Mouse (Mus musculus): ENCODE results near the gene Gm49711. TPM values are rescaled to one million over a fixed set of nuclear protein-coding genes. Genes with fewer than 3 reads are reported as not detected.

The Gm49711 gene
- polyA plus RNA-seq, 1 experiment = 0.12 TPM

DNA sequence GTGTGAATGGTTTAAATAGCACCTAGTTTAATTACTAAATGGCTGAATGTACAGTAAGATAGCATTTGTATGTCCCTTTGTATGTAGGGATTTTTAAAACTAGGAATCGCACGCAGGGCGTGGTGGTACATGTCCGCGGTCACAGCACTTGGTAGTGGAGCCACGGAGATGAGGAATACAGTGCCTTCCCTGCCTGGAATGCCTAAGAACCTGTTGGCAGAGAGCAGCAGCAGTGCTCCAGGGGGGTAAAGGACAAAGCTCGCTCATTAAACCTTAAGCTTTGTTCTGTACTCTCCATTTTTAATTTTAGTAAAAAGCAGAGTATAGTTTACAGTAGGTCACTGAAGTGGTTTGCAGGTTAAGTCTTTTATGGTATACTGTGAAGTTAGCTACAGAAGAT lies 3.5 kb downstream of the Gm49711 start:
- no peak overlapping the region for H3K27ac ChIP-seq (ENCODE audit: insufficient read depth, low read length)
- no peak for DNase-seq (ENCODE audit: low read depth in 1 of 2, low spot score in 2 of 2)
- no peaks in the 10 kb centered on the region for H3K36me3 ChIP-seq (ENCODE audit: control insufficient read depth, insufficient read depth, low read length)
- WGBS = 95% methylated on average over 7 of the region's 7 CpGs
- no peaks in the 10 kb centered on the region for H3K27me3 ChIP-seq (ENCODE audit: control insufficient read depth, insufficient read depth, low read length)
- no peak overlapping the region for H3K4me3 ChIP-seq (ENCODE audit: extremely low read depth, insufficient read depth, insufficient read length)
- TF ChIP-seq POLR2A (IDR thresholded peaks at IDR 0.05; ENCODE audit: low read depth, low read length) = no peak
- TF ChIP-seq CTCF (IDR thresholded peaks at IDR 0.05; ENCODE audit: extremely low read depth, insufficient read depth, insufficient read length, insufficient replicate concordance) = no peak
- H3K4me1 ChIP-seq (ENCODE audit: control insufficient read depth, insufficient read depth, insufficient read length) = peaks cover 10% of the 10 kb centered on the region; the same call in 1 of the 2 replicates

GRCm38 (mm10) chr16:92062832-92063231 lies 4.7 kb downstream of the Gm49711 start:
- TF ChIP-seq CTCF (IDR thresholded peaks at IDR 0.05; ENCODE audit: extremely low read depth, insufficient read depth, insufficient read length, insufficient replicate concordance) (no peak), POLR2A (IDR thresholded peaks at IDR 0.05; ENCODE audit: low read depth, low read length) (no peak)
- H3K36me3 ChIP-seq (ENCODE audit: control insufficient read depth, insufficient read depth, low read length) = no peaks in the 10 kb centered on the region
- DNase-seq (ENCODE audit: low read depth in 1 of 2, low spot score in 2 of 2) = no peak
- H3K27ac ChIP-seq (ENCODE audit: insufficient read depth, low read length) = no peak overlapping the region
- no peak overlapping the region for H3K4me3 ChIP-seq (ENCODE audit: extremely low read depth, insufficient read depth, insufficient read length)
- no peaks in the 10 kb centered on the region for H3K27me3 ChIP-seq (ENCODE audit: control insufficient read depth, insufficient read depth, low read length)
- 87% methylated on average over 1 of the region's 1 CpGs for WGBS
- H3K4me1 ChIP-seq (ENCODE audit: control insufficient read depth, insufficient read depth, insufficient read length) = peaks cover 10% of the 10 kb centered on the region; the same call in 1 of the 2 replicates

- no peak for TF ChIP-seq CTCF (IDR thresholded peaks at IDR 0.05; ENCODE audit: extremely low read depth, insufficient read depth, insufficient read length, insufficient replicate concordance)
- no peak for TF ChIP-seq POLR2A (IDR thresholded peaks at IDR 0.05; ENCODE audit: low read depth, low read length)
- H3K4me3 ChIP-seq (ENCODE audit: extremely low read depth, insufficient read depth, insufficient read length) = no peak overlapping the region
- H3K27ac ChIP-seq (ENCODE audit: insufficient read depth, low read length) = no peak overlapping the region
- H3K4me1 ChIP-seq (ENCODE audit: control insufficient read depth, insufficient read depth, insufficient read length) = peaks cover 5% of the 10 kb centered on the region; the same call in 1 of the 2 replicates
- 0 out of 2 replicates have a peak, but pooled peaks cover 2% of the 10 kb centered on the region for H3K36me3 ChIP-seq (ENCODE audit: control insufficient read depth, insufficient read depth, low read length)
- DNase-seq (ENCODE audit: low read depth in 1 of 2, low spot score in 2 of 2) = no peak
- 87% methylated on average over 2 of the region's 2 CpGs for WGBS
- no peaks in the 10 kb centered on the region for H3K27me3 ChIP-seq (ENCODE audit: control insufficient read depth, insufficient read depth, low read length)
Observed at GRCm38 (mm10) chr16:92064801-92065200, 6.7 kb downstream of the Gm49711 start.

DNA sequence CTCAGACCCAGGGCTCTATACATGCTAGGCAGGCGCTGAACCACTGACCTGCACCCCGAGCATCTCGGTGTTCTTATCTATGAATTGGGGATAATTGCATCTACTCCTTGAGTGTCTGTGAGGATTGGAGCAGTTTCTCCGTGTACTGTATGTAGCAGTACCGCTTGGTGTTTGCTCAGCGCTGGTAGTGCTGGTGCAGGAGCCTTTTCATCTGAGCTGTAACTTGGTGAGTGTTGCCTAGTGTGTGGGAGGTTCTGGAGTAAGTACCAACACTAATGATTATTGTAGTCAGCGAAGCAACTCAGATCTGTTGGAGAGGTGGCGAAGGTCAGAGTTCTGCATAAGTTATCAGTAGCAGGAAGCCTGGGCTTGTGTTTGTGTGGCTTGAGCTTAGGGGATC lies 12.2 kb downstream of the Gm49711 start:
- no peak for DNase-seq (ENCODE audit: low read depth in 1 of 2, low spot score in 2 of 2)
- Histone ChIP-seq H3K36me3 (ENCODE audit: control insufficient read depth, insufficient read depth, low read length) (0 out of 2 replicates have a peak, but pooled peaks cover 2% of the 10 kb centered on the region), H3K27me3 (ENCODE audit: control insufficient read depth, insufficient read depth, low read length) (no peaks in the 10 kb centered on the region), H3K4me1 (ENCODE audit: control insufficient read depth, insufficient read depth, insufficient read length) (no peaks in the 10 kb centered on the region), H3K4me3 (ENCODE audit: extremely low read depth, insufficient read depth, insufficient read length) (no peak overlapping the region), H3K27ac (ENCODE audit: insufficient read depth, low read length) (no peak overlapping the region)
- no peak for TF ChIP-seq POLR2A (IDR thresholded peaks at IDR 0.05; ENCODE audit: low read depth, low read length)
- TF ChIP-seq CTCF (IDR thresholded peaks at IDR 0.05; ENCODE audit: extremely low read depth, insufficient read depth, insufficient read length, insufficient replicate concordance) = no peak
- WGBS = 95% methylated on average over 8 of the region's 8 CpGs

DNA sequence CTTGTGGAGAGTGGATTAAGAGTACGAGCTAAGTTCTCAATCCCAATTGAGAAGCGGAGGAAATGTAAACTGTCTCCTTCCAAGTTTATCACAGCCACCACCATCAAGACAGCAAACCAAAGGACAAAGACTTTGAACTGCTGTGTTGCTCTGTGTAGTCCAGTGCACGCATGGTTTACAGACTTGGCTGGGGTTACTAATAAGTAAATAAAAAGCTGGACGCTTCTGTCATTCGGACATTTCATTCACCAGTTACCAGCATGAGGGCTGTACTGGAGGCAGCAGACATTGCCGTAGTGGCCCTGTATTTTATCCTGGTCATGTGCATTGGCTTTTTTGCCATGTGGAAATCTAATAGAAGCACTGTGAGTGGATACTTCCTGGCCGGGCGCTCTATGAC lies 18.7 kb downstream of the Gm49711 start:
- 96% methylated on average over 8 of the region's 8 CpGs for WGBS
- Histone ChIP-seq H3K4me1 (ENCODE audit: control insufficient read depth, insufficient read depth, insufficient read length) (no peaks in the 10 kb centered on the region), H3K27me3 (ENCODE audit: control insufficient read depth, insufficient read depth, low read length) (no peaks in the 10 kb centered on the region), H3K27ac (ENCODE audit: insufficient read depth, low read length) (no peak overlapping the region), H3K4me3 (ENCODE audit: extremely low read depth, insufficient read depth, insufficient read length) (no peak overlapping the region), H3K36me3 (ENCODE audit: control insufficient read depth, insufficient read depth, low read length) (peaks cover 5% of the 10 kb centered on the region; the same call in 1 of the 2 replicates)
- no peak for DNase-seq (ENCODE audit: low read depth in 1 of 2, low spot score in 2 of 2)
- no peak for TF ChIP-seq CTCF (IDR thresholded peaks at IDR 0.05; ENCODE audit: extremely low read depth, insufficient read depth, insufficient read length, insufficient replicate concordance)
- no peak for TF ChIP-seq POLR2A (IDR thresholded peaks at IDR 0.05; ENCODE audit: low read depth, low read length)

GRCm38 (mm10) chr16:92083771-92084453 lies 25.8 kb downstream of the Gm49711 start:
- WGBS = 90% methylated on average over 10 of the region's 10 CpGs
- DNase-seq (ENCODE audit: low read depth in 1 of 2, low spot score in 2 of 2) = no peak
- Histone ChIP-seq H3K36me3 (ENCODE audit: control insufficient read depth, insufficient read depth, low read length) (no peaks in the 10 kb centered on the region), H3K27me3 (ENCODE audit: control insufficient read depth, insufficient read depth, low read length) (no peaks in the 10 kb centered on the region), H3K4me1 (ENCODE audit: control insufficient read depth, insufficient read depth, insufficient read length) (no peaks in the 10 kb centered on the region), H3K27ac (ENCODE audit: insufficient read depth, low read length) (no peak overlapping the region), H3K4me3 (ENCODE audit: extremely low read depth, insufficient read depth, insufficient read length) (no peak overlapping the region)
- no peak for TF ChIP-seq CTCF (IDR thresholded peaks at IDR 0.05; ENCODE audit: extremely low read depth, insufficient read depth, insufficient read length, insufficient replicate concordance)
- TF ChIP-seq POLR2A (IDR thresholded peaks at IDR 0.05; ENCODE audit: low read depth, low read length) = no peak

DNA sequence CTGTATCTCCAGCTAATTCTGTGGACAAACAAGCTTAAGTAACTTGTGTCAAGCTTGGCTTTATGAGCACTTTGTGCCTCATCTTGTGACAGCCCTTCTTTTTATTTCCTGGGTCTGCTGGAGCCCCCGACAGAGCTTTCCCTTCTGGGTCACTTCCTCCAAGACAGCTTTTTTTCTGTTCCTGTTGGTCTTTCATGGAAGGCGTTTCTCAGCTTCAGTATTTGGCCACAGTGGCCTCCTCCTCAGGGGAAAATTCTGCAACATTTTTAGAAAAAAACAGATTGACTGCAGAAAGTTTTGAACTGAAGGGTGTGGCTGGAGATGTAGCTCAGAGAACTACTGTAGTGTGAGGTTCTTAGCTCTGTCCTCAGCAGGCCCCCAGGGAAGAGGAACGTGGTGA lies 31.1 kb downstream of the Gm49711 start:
- H3K27ac ChIP-seq (ENCODE audit: insufficient read depth, low read length) = no peak overlapping the region
- WGBS = 23% methylated on average over 3 of the region's 3 CpGs
- TF ChIP-seq POLR2A (IDR thresholded peaks at IDR 0.05; ENCODE audit: low read depth, low read length) (no peak), CTCF (IDR thresholded peaks at IDR 0.05; ENCODE audit: extremely low read depth, insufficient read depth, insufficient read length, insufficient replicate concordance) (no peak)
- no peaks in the 10 kb centered on the region for H3K4me1 ChIP-seq (ENCODE audit: control insufficient read depth, insufficient read depth, insufficient read length)
- no peak overlapping the region for H3K4me3 ChIP-seq (ENCODE audit: extremely low read depth, insufficient read depth, insufficient read length)
- no peaks in the 10 kb centered on the region for H3K27me3 ChIP-seq (ENCODE audit: control insufficient read depth, insufficient read depth, low read length)
- H3K36me3 ChIP-seq (ENCODE audit: control insufficient read depth, insufficient read depth, low read length) = no peaks in the 10 kb centered on the region
- no peak for DNase-seq (ENCODE audit: low read depth in 1 of 2, low spot score in 2 of 2)

Data from spleen, adult 2 months (tissue).